Mouse (Mus musculus) thymus, adult 2 months (tissue): ENCODE measurements around the gene Efnb3.

Experiments
- CTCF ChIP-seq: fragments of 200-500 bp; IDR thresholded peaks from 2 replicates; pipeline ENCODE4 v1.5.1; 2012; ENCODE audit warnings: mild to moderate bottlenecking, control low read depth, low read length, moderate library complexity, borderline replicate concordance; ENCODE audit not compliant: control insufficient read depth, poor library complexity, insufficient read depth; ENCODE audit errors: extremely low read depth
- POLR2A ChIP-seq: fragments of 200-500 bp; IDR thresholded peaks from 2 replicates; pipeline ENCODE4 v1.6.1; 2012; ENCODE audit warnings: mild to moderate bottlenecking, low read length, control low read depth, moderate library complexity; ENCODE audit not compliant: control insufficient read depth, poor library complexity, insufficient read depth; ENCODE audit errors: extremely low read depth

- TF ChIP-seq CTCF = no peak
- TF ChIP-seq POLR2A = no peak
These were observed 8.7 kb downstream of the Efnb3 start for GRCm38 (mm10) chr11:69551310-69551709.
